Mouse (Mus musculus): ENCODE data around the gene Srrm4.
"Not testable (repeated sequence)": the region's sequence is repeated elsewhere in the genome, so short reads cannot be mapped to it uniquely, and the experiment has no call there.

Gene Srrm4

GRCm38 (mm10) chr5:116440251-116440650 lies 151.4 kb downstream of the Srrm4 start:
- DNase-seq (ENCODE audit: low spot score): no peak

DNA sequence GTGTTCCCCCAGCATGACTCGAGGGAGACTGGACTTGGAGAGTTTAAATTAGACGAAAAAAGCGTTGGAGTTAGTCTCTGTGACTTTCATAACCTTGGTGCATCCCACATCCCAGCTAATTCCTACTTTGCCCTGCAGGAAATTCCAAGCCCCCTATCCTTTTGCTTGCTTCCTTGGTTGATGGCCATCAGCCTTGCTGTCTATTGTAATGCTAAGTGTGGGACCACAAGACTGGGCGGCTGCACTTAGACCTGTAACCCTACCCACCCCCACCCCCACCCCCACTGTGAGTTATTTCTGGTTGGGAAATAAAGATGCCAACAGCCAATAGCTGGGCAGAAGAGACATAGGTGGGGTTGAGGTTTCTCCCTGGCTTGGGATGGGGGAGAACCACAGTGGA lies 153.3 kb downstream of the Srrm4 start:
- DNase-seq (ENCODE audit: low spot score): no peak

GRCm38 (mm10) chr5:116436117-116436516 lies 155.5 kb downstream of the Srrm4 start:
- DNase-seq (ENCODE audit: low spot score): no peak

GRCm38 (mm10) chr5:116434976-116435850 lies 156.4 kb downstream of the Srrm4 start:
- no peak for DNase-seq (ENCODE audit: low spot score)

- no peak for DNase-seq (ENCODE audit: low spot score)
Measured at GRCm38 (mm10) chr5:116432871-116433270, 158.7 kb downstream of the Srrm4 start.

DNA sequence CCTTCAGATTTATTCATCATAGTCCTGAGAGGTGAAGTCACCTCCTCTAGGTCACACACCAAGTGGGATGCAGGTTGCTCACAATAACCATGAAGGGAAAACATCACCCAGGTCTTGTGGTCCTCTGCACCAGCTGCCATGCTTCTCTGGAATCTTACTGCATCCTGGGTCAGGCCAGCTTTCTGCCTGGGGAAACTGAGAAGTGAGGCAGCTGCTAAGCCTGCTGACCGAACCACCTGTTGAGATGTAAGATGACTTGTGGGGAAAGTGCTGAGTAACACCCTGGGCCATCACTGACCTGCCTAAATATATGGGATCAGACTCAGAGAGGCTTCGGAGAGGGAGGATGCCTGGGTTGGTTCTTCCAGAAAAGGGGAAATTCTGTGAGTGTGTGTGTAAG lies 164.9 kb downstream of the Srrm4 start:
- no peak for DNase-seq (ENCODE audit: low spot score)

- not testable (repeated sequence) for DNase-seq (ENCODE audit: low spot score)
Measured at GRCm38 (mm10) chr5:116425709-116426108, 165.9 kb downstream of the Srrm4 start.

GRCm38 (mm10) chr5:116425273-116425672 lies 166.3 kb downstream of the Srrm4 start:
- DNase-seq (ENCODE audit: low spot score): peak; percentile 54

DNA sequence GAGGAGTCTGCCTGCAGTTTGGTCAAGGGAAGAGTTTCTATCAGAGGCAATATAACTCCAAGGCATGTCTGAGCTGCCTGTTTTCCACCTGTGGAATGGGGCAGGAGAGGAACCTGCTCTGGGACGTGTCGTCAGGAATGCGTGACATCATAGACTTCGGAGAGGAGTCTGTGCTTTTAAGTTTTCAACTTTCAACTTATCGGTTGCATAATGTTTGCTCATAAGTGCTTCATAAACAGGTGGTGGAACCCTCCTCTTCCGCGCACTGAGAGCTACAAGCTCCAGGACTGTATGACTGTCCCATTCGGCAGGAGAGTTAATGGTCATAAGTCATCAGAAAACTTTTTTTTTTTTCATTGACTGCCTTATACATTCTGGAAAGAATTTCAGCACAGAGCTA lies 167.9 kb downstream of the Srrm4 start:
- DNase-seq (ENCODE audit: low spot score): no peak

DNA sequence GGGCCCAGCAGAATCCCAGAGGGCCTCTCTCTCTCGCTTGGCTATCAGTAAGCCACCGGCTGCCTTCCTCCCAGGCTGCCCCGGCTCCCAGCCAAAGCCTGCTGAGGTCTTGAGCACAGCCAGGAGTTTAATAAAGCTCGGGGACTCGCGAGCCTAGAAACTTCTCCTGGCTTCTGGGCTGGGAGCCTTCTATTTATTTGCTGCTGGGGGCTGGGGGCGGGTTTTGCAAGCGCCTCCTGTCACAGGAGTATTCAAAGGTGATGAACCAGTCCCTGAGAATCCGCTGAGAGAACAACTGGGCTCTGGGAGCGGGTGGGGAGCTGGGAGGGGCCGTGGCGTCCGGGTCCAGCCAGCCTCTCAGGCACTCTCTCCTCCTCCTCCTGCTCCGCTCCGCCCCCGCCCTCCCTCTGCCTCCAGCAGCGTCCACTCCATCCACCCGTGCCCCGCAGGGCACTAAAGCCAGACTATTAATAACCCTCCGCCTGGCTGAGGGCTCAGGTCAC lies 168.9 kb downstream of the Srrm4 start, which contains the start of gene Hspb8:
TSS of gene Hspb8 (minus strand) at position 166 of the 503 bp plus-strand sequence.
- DNase-seq (ENCODE audit: low spot score): peak; percentile 66

DNA sequence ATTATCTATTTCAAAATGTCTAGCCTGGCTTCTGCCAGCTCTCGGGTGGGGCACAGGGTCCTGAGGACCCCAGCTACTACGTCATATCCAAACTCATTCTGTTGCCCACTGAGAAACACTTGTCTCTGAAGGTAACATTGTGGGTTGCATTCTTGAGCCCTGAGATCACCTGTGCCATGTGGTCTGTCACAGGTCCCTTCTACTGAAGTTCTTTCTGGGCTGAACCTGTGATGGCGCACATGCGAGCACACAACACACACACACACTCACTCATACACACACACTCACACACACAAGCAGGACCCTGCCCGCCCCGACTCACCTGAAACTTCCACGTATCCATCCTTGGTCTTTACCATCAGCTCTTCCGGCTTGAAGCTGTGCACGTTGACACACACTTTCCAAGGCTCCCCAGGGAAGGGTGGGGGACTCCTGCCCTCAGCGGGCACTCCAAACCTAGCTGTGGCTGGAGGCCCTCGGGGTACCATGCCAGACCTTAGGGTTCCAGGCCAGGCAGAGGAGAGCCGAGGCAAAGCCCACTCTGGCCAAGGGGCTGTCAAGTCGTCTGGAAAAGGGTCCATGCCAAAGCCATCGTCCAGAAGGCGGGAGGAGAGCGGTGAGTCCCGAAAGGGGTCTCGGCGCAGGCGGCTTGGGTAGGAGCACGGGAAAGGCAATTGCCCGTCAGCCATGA lies 169.7 kb downstream of the Srrm4 start:
- no peak for DNase-seq (ENCODE audit: low spot score)

DNA sequence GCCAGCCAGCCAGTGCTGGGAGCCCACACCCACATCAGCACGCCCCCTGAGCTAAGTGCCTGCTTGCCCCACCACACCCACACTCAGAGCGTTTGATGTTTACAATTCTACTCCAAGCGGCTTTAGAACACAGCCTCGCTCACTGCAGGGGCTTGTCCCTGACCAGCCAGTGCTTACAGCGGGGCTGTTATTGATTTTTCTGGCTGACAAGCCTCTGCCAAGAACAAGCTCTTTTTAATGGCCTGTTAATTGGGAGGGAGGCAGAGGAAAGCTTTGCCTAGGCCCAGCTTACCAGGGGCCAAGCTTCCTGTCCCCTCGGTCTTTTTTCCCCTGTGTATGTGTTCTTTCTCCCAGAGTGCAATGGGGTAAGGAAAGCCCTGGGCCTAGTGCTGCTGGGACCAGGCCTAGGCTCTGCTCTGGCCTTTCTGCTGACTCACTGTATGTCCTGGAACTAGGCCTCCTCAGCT lies 170.8 kb downstream of the Srrm4 start:
- DNase-seq (ENCODE audit: low spot score): no peak

- no peak for DNase-seq (ENCODE audit: low spot score)
Measured at GRCm38 (mm10) chr5:116420213-116420612, 171.4 kb downstream of the Srrm4 start.

DNA sequence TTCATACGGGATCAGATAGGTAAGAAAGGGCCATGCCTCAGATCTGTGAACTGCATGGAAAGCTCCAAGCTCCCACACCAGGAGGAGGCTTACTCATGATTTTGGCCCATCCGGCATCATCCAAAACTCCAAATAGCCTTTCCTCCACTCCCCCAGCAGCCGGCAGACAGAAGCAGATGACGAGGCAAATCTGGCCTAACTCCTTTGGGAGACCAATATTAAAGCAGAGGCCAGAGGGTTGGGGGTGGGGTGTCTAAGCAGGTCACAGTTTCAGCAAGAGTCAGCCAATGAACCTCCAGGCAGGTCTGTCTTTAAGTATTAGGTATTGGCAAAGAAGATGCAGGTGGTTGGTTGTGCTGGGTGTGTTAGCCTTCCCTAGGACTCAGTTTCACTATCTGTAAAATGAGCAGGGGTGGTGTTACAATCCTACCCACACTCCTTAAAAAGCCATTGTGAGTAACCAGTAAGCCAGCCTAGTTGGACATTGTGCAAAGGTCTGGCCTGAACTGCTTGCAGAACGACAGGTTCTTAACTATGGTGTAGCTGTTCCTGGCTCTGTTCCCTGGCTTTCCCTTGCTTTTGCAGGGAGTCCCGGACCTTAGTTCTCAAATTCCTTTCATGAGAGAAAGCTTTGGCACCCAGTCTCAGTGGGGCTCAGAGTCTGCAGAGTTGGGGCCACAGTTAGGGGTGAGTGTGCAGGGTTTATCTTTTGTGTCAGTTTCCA lies 172.1 kb downstream of the Srrm4 start:
- no peak for DNase-seq (ENCODE audit: low spot score)

DNA sequence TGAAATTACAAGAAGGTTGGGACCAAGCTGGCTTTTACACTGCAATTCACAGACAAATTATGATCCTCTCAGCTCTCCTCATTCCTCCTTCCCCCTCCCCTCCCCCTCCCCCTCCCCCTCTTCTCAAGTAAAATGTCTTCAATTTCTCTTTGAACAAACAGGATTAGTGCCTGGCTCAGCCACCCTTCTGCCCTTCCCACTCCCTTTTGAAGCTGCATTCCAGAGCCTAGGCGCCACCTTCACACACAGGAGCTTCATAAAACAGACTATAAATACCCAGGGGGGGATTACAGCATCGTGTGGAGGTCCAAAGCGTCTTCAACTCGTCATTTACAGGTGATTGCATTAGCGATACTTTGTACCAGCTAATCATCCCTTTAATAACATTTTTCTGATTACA lies 175.4 kb downstream of the Srrm4 start:
- DNase-seq (ENCODE audit: low spot score): no peak

DNA sequence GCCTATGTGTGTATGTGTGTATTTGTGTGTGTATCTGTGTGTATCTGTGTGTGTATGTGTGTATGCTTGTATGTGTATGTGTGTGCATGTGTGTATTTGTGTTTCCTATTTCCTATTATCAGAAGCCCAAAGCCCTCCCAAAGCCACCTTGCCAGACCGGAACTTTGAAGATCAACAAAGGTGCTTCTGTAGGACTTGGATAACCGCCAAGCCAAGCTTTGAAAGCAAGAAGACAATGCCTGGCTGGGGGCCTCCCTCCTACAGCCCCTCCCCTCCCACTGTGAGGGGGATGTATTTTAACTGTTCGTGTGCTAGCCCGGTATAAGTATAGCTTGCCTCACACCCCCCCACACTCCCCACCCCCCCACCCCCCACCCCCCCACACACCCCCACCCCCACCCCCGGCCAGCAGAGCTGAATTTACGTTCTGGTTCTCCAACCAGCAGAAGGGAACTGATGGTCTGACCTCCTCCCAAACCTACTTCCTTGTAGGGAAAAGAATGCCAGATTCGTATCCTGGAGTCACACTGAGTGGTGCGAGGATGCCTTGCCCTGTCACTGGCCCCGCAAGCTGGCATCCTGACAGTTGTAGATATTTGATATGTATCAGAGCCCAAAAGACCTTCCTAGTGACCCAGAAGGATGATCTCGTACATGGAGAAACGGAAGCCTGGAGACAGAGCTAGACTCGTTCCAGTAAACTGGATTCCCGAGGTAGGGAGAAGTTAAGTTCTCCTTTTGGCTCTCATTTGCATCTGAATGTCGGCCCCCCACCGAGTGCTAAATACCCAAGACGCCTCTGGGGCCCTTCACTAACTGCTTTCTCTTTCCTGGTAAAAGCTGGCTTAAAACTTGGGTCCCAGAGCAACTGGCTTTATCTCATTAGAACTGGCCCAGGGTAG lies 181.7 kb downstream of the Srrm4 start:
- no peak for DNase-seq (ENCODE audit: low spot score)

DNA sequence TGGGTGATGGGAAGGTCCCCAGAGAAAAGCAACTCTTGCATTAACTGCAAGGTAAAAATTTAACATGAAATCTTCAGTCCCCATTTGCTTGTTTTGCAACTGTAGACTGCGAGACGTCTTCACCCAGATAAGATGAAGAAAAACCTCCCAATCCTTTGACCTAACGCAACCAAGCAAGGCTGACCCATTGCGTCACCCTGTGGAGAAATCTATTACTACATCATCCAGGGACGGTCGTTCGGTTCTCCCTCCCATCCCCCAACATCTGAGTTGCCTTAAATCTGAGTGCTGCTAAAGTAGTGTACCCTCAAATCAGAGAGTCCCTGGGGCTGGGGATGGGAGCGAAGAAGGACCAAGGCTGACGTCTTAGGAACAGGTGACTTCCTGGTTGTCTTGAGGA lies 182.7 kb downstream of the Srrm4 start:
- no peak for DNase-seq (ENCODE audit: low spot score)

GRCm38 (mm10) chr5:116407936-116408335 lies 183.7 kb downstream of the Srrm4 start:
- DNase-seq (ENCODE audit: low spot score): no peak

DNA sequence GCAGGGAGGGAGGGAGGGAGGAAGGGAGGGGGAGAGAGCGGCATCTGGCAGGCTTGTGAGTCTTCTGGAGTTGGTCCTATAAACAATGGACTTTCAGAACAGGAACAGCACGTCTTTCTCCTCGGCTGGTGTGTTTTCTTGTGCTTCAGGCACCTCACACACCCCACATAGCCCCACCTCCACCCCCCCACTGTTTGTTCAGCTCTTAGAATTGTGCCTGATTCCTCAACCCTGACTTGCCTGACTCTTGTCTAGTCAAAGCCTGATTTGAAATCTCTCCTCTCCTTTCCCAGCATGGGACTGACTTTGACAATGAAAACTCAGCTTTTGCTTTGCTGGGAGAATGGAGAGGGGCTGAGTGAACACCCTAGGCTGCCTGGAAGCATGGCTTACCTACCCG lies 184.3 kb downstream of the Srrm4 start:
- DNase-seq (ENCODE audit: low spot score): no peak

GRCm38 (mm10) chr5:116406507-116406906 lies 185.1 kb downstream of the Srrm4 start:
- no peak for DNase-seq (ENCODE audit: low spot score)

GRCm38 (mm10) chr5:116405934-116406333 lies 185.7 kb downstream of the Srrm4 start:
- DNase-seq (ENCODE audit: low spot score): no peak

Measured in urinary bladder, postnatal 25 days (tissue).